Mouse (Mus musculus): ENCODE data around the gene Taok2.

DNA sequence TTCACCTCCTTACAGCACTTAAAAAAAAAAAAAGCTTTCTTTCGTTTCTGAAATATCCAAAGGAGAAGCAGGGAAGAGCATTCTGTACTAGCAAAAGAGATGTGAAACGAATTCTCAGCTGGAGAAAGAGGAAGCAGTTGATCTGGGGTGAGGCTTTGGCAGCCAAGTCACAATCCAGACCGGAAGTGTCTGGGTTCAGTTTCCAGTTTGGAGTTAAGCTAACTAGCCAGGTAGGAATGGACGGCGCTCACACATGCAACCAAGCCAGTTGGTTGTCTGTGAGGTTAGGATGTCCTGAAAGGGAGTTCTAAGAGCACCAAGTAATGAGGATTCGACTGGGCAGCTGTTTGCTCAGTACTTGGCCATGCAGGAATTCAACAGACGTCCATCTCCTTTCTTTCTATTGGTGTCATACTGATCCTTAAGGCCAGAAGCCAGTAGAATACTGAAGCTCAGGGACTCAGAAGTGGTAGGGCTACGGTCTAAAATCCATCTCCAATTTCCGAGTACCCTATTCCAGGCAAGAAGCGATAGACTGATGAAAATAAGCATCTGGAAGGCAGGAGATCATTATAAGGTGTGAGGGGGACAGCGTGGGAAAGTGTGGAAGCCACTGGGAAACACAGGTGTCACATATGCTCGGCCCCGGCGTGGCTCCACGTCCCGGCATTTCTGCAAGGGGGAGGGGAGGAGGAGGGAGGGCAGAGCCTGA is 13.0 kb upstream of the Taok2 start:
- TF ChIP-seq CTCF (IDR thresholded peaks at IDR 0.05; ENCODE audit: low read depth) (no peak), EP300 (IDR thresholded peaks at IDR 0.05; ENCODE audit: low read depth) (no peak)

Measured in liver, postnatal 0 days (tissue).